Mouse (Mus musculus): ENCODE data around the gene Cep19. TPM values are rescaled to one million over a fixed set of nuclear protein-coding genes. Genes with fewer than 3 reads are reported as not detected.
"Not testable (repeated sequence)": the region's sequence is repeated elsewhere in the genome, so short reads cannot be mapped to it uniquely, and the experiment has no call there.

The Cep19 gene
- polyA plus RNA-seq, 1 experiment = 10.2 TPM

GRCm38 (mm10) chr16:32068389-32069300 is 31.0 kb upstream of the Cep19 start:
- 23% methylated on average over 12 of the region's 12 CpGs for WGBS
- H3K4me1 ChIP-seq (ENCODE audit: control insufficient read depth, insufficient read depth, insufficient read length, low read length) = peaks cover 26% of the 10 kb centered on the region
- H3K27me3 ChIP-seq (ENCODE audit: control insufficient read depth, insufficient read depth, low read length) = no peaks in the 10 kb centered on the region
- H3K4me3 ChIP-seq (ENCODE audit: low read depth, low read length) = no peak overlapping the region
- no peaks in the 10 kb centered on the region; the same call in 1 of the 2 replicates for H3K36me3 ChIP-seq (ENCODE audit: control insufficient read depth, insufficient read depth, low read length)
- TF ChIP-seq CTCF (IDR thresholded peaks at IDR 0.05; ENCODE audit: extremely low read depth, insufficient read length, insufficient replicate concordance, low read depth, low read length) (0 out of 2 replicates have a peak, but pooled peaks have one; percentile 13), POLR2A (IDR thresholded peaks at IDR 0.05; ENCODE audit: low read depth, low read length) (no peak)
- peak overlapping the region; percentile 98 for H3K27ac ChIP-seq (ENCODE audit: insufficient read depth, low read depth, low read length)

- H3K27ac ChIP-seq (ENCODE audit: insufficient read depth, low read depth, low read length); H3K36me3 ChIP-seq (ENCODE audit: control insufficient read depth, insufficient read depth, low read length); H3K27me3 ChIP-seq (ENCODE audit: control insufficient read depth, insufficient read depth, low read length); H3K4me3 ChIP-seq (ENCODE audit: low read depth, low read length): not testable (repeated sequence)
- peaks cover 23% of the 10 kb centered on the region for H3K4me1 ChIP-seq (ENCODE audit: control insufficient read depth, insufficient read depth, insufficient read length, low read length)
- WGBS = 16% methylated on average over 4 of the region's 4 CpGs
These were observed 29.5 kb upstream of the Cep19 start for GRCm38 (mm10) chr16:32070070-32070469.

- no peak for TF ChIP-seq CTCF (IDR thresholded peaks at IDR 0.05; ENCODE audit: extremely low read depth, insufficient read length, insufficient replicate concordance, low read depth, low read length)
- peaks cover 7% of the 10 kb centered on the region; the same call in 1 of the 2 replicates for H3K4me1 ChIP-seq (ENCODE audit: control insufficient read depth, insufficient read depth, insufficient read length, low read length)
- no peak overlapping the region for H3K4me3 ChIP-seq (ENCODE audit: low read depth, low read length)
- 6% methylated on average over 1 of the region's 1 CpGs for WGBS
- H3K27me3 ChIP-seq (ENCODE audit: control insufficient read depth, insufficient read depth, low read length) = no peaks in the 10 kb centered on the region
- no peak overlapping the region for H3K27ac ChIP-seq (ENCODE audit: insufficient read depth, low read depth, low read length)
- peaks cover 2% of the 10 kb centered on the region for H3K36me3 ChIP-seq (ENCODE audit: control insufficient read depth, insufficient read depth, low read length)
These were observed 23.8 kb upstream of the Cep19 start for GRCm38 (mm10) chr16:32075762-32076161.

GRCm38 (mm10) chr16:32076406-32076805 is 23.2 kb upstream of the Cep19 start:
- 19% methylated on average over 3 of the region's 3 CpGs for WGBS
- H3K4me3 ChIP-seq (ENCODE audit: low read depth, low read length) = no peak overlapping the region

GRCm38 (mm10) chr16:32077648-32078407 is 21.8 kb upstream of the Cep19 start:
- Histone ChIP-seq H3K4me1 (ENCODE audit: control insufficient read depth, insufficient read depth, insufficient read length, low read length) (peaks cover 7% of the 10 kb centered on the region; the same call in 1 of the 2 replicates), H3K36me3 (ENCODE audit: control insufficient read depth, insufficient read depth, low read length) (peaks cover 2% of the 10 kb centered on the region), H3K27me3 (ENCODE audit: control insufficient read depth, insufficient read depth, low read length) (no peaks in the 10 kb centered on the region), H3K4me3 (ENCODE audit: low read depth, low read length) (peak overlapping the region; percentile 85; the same call in 1 of the 2 replicates), H3K27ac (ENCODE audit: insufficient read depth, low read depth, low read length) (peak overlapping the region; percentile 98)
- TF ChIP-seq POLR2A (IDR thresholded peaks at IDR 0.05; ENCODE audit: low read depth, low read length) (no peak), CTCF (IDR thresholded peaks at IDR 0.05; ENCODE audit: extremely low read depth, insufficient read length, insufficient replicate concordance, low read depth, low read length) (no peak)
- WGBS = under 1% methylated on average over 13 of the region's 13 CpGs

More at GRCm38 (mm10) chr16:32076406-32076805, 23.2 kb upstream of the Cep19 start:
- peaks cover 7% of the 10 kb centered on the region; the same call in 1 of the 2 replicates for H3K4me1 ChIP-seq (ENCODE audit: control insufficient read depth, insufficient read depth, insufficient read length, low read length)
- no peaks in the 10 kb centered on the region for H3K27me3 ChIP-seq (ENCODE audit: control insufficient read depth, insufficient read depth, low read length)
- H3K27ac ChIP-seq (ENCODE audit: insufficient read depth, low read depth, low read length) = no peak overlapping the region
- TF ChIP-seq POLR2A (IDR thresholded peaks at IDR 0.05; ENCODE audit: low read depth, low read length) = no peak
- TF ChIP-seq CTCF (IDR thresholded peaks at IDR 0.05; ENCODE audit: extremely low read depth, insufficient read length, insufficient replicate concordance, low read depth, low read length) = no peak
- H3K36me3 ChIP-seq (ENCODE audit: control insufficient read depth, insufficient read depth, low read length) = peaks cover 2% of the 10 kb centered on the region

- TF ChIP-seq CTCF (IDR thresholded peaks at IDR 0.05; ENCODE audit: extremely low read depth, insufficient read length, insufficient replicate concordance, low read depth, low read length) = no peak
- no peak for TF ChIP-seq POLR2A (IDR thresholded peaks at IDR 0.05; ENCODE audit: low read depth, low read length)
- Histone ChIP-seq H3K4me1 (ENCODE audit: control insufficient read depth, insufficient read depth, insufficient read length, low read length) (peaks cover 7% of the 10 kb centered on the region; the same call in 1 of the 2 replicates), H3K36me3 (ENCODE audit: control insufficient read depth, insufficient read depth, low read length) (peaks cover 2% of the 10 kb centered on the region), H3K27me3 (ENCODE audit: control insufficient read depth, insufficient read depth, low read length) (no peaks in the 10 kb centered on the region), H3K4me3 (ENCODE audit: low read depth, low read length) (peak overlapping the region; percentile 85), H3K27ac (ENCODE audit: insufficient read depth, low read depth, low read length) (peak overlapping the region; percentile 98)
- under 1% methylated on average over 30 of the region's 30 CpGs for WGBS
These were observed 21.1 kb upstream of the Cep19 start for GRCm38 (mm10) chr16:32078408-32078990.

Measured in small intestine, adult 2 months (tissue).